Mouse (Mus musculus) gastrocnemius, postnatal 14 days (tissue): Measurements from ENCODE around the gene Zfp697. TPM values are rescaled to one million over a fixed set of nuclear protein-coding genes. Genes with fewer than 3 reads are reported as not detected.
"Not testable (repeated sequence)": the region's sequence is repeated elsewhere in the genome, so short reads cannot be mapped to it uniquely, and the experiment has no call there.

Source experiments
- DNase-seq: peaks from one replicate; pipeline ENCODE4 v3.0.0; 2021; ENCODE audit warnings: mixed read lengths
- intact Hi-C: fragments of 180-260 bp; cut with DNase I; formaldehyde crosslinking; loops from one replicate; pipeline ENCODE4 v1.15.1; 2025; ENCODE audit warnings: low total_unique reads
- total RNA-seq, 2 experiments: library from RNA; stranded (reverse); gene quantifications; 2 replicates each; pipeline ENCODE4 v1.2.3; 2021

Zfp697 gene
- total RNA-seq, 2 experiments from 2014 or later: 1.2 to 1.3 TPM

- intact Hi-C loops: no loop called here
- DNase-seq: no peak
Measured at GRCm38 (mm10) chr3:98366823-98367222, 15.4 kb upstream of the Zfp697 start.

GRCm38 (mm10) chr3:98368283-98368682 is 14.0 kb upstream of the Zfp697 start:
- DNase-seq: no peak
- intact Hi-C loops: no loop called here

- intact Hi-C loops: no loop called here
- DNase-seq: no peak
Measured at GRCm38 (mm10) chr3:98368776-98369175, 13.5 kb upstream of the Zfp697 start.

DNA sequence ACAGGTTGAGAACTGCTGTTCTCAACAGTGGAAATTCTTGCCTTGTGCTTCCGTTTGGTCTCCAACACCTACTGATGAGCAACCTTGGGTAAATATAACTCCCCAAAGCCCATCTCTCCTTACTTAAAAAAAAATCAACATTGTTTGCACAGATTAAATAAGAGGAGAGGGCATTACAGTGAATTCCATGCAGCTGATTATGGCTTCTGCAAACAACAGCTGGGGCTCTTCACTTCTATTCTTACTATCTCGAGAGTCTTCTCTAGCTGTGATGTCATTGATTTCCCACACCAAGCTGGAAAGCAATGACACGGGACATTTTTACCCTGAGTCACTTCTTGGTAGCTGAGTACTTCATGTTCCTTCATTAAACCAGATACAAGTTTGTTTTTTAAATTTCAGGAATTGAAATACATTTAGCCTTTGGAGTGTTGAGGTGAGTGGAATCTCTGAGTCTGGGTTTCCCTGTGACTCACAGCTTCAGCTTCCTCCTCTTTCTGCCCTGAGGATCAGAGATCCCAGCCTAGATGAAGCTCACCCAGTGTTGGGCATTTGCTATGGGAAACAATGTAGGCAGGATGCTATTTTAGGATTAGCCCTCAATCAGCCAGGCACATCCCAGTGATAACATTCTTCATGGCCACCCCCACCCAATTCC is 8.1 kb upstream of the Zfp697 start:
- no peak for DNase-seq
- intact Hi-C loops: no loop called here

- no peak for DNase-seq
Measured at GRCm38 (mm10) chr3:98374980-98375379, 7.3 kb upstream of the Zfp697 start.

DNA sequence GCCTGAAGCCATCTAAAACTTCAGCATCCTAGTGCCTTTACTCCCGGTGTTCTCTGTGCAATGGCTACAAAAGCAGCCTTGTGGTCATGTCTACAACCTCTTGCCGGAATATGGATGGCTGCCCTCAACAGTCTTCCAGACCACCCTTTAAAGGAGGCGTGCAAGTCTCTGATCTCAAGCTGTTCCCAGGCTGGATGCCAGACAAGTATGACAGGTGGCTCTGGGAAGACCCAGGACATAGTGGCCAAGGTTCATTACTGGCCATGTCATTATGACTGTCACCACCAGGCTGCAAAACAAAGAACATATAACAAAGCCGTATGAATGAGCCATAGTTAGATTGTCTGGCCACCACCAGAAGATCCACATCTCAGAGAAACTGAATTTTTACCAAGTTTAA is 4.0 kb upstream of the Zfp697 start:
- intact Hi-C loops: loop anchor here (5.0 kb wide), 1 partner anchor 44 kb away; no protein-coding TSS in a partner anchor
- no peak for DNase-seq

More at GRCm38 (mm10) chr3:98374980-98375379, 7.3 kb upstream of the Zfp697 start:
- intact Hi-C loops: loop anchor here (5.0 kb wide), 1 partner anchor 47 kb away; no protein-coding TSS in a partner anchor

- DNase-seq: no peak
- intact Hi-C loops: loop anchor here (5.0 kb wide), 1 partner anchor 43 kb away; no protein-coding TSS in a partner anchor
Measured at GRCm38 (mm10) chr3:98379236-98379635, 3.0 kb upstream of the Zfp697 start.

- intact Hi-C loops: no loop called here
- no peak for DNase-seq
Measured at GRCm38 (mm10) chr3:98381677-98382245, 500 bp upstream of the Zfp697 start.

DNA sequence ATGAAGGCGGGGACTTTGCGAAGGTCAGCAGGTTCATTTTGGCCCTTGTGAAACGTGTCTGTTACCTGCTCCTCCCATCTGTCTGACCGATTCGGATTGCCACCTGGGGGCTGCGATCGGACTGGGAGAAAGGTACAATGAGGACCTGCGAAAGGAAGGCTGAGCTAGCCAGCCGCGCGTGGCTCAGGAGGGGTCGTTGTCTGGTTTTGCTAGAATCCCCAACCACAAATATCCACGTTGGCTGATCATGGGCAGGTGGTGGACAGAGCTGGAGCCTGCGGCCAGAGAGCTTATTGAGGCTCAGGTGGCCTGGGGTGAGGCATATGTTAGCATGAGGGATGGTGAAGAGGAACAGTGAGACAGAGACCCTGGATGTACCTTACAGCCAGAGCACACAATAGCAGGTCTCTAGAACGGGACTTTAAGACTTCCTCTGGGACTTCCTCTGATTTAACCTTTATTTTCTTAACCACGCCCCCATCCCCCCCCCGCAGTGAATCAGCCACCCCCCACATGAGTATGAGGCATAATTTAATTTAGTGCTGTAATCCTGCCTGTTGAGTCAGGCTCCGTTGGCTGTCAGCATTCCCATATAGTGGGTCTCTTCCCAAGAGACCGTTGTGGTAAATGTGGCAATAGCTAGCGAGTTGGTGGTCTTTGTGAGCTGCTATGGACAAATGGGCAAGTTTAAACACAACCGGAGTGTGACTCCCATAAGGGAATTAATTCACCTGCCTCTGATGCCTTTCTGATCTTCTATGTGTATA is 946 bp downstream of the Zfp697 start:
- intact Hi-C loops: no loop called here
- DNase-seq: no peak

DNA sequence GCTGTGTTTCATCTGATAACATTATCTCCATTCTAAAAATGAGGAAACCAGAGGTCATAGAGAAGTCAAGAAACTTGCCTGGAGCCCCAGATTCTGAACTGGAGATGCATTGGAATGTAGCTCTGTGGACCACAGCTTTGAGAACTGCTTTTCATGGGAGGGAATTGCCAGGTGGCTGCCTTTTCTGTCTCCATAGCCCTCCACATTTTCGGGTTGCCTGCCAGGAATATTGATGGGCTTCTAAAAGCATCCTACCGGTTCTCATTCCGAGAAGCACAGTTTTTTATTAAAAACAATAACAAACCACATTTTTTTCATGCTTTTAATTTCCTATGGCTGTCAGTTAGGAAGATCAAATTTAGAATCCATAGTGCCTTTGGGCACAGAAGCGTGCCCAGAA is 4.8 kb downstream of the Zfp697 start:
- DNase-seq: no peak
- intact Hi-C loops: no loop called here

DNA sequence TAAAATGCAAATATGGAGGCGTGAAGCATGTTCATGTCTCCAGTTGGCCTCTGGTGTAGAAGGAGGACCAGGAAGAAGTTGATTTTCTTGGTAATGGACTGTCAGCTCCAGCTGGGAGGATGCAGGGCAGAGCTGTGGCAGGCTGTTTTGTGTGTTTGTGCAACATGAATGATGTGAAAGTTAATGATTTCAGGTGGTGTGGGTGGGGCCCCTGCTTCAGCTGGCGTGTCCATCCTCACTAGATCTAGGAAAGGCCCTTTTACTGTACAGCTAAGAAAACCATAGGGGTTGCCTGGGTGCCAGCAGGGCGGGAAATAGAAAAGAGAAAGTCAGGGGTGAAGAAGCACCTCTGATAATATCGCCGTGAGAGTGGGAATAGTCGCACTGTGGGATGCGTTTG is 5.5 kb downstream of the Zfp697 start:
- no peak for DNase-seq
- intact Hi-C loops: no loop called here

GRCm38 (mm10) chr3:98389305-98389704 is 7.0 kb downstream of the Zfp697 start:
- intact Hi-C loops: no loop called here
- no peak for DNase-seq

GRCm38 (mm10) chr3:98404268-98404895 is 22.1 kb downstream of the Zfp697 start:
- intact Hi-C loops, DNase-seq: not testable (repeated sequence)

DNA sequence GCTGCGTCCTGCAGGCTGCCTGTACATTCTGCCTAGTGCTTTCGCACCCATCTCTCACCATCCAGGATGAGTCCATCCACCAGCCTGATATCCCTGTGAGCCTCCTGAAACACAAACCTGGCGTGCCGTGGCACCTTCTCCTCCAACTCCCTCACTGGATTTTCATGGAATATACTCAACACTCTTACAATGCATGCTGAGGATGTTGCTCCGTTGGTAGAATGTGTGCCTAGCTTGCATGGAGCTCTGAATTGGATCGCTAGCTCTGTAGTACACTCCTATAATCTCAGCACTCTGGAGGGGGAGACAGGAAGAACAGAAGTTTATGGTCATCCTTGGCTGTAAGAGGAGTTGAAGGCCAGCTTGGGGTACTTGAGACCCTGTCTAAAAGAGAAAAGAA is 23.6 kb downstream of the Zfp697 start:
- intact Hi-C loops, DNase-seq: not testable (repeated sequence)

DNA sequence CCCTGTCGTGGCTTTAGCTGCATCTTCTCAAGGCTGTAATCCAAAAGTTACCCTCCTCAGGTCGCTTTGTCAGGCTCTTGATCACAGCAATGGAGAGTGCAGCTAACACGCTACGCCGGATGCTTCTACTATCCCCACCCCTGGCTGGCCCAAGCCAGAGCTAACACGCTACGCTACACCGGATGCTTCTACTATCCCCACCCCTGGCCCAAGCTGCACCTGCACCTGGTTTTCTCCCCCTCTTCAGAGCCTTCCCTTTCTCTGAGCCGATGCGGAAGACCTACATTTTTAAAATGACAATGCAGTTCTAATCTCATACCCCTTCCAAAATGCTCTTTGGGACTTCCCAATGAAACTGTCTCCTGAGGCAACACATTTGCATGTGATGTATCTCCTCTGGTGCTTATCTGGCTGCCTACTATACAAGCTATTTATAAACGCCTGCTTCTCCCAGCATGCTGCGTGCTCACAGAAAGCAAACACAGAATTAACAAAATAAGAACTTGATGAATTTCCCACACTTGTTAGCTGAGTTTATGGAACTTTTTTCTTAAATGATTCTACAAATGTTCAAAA is 24.4 kb downstream of the Zfp697 start:
- intact Hi-C loops, DNase-seq: not testable (repeated sequence)

DNA sequence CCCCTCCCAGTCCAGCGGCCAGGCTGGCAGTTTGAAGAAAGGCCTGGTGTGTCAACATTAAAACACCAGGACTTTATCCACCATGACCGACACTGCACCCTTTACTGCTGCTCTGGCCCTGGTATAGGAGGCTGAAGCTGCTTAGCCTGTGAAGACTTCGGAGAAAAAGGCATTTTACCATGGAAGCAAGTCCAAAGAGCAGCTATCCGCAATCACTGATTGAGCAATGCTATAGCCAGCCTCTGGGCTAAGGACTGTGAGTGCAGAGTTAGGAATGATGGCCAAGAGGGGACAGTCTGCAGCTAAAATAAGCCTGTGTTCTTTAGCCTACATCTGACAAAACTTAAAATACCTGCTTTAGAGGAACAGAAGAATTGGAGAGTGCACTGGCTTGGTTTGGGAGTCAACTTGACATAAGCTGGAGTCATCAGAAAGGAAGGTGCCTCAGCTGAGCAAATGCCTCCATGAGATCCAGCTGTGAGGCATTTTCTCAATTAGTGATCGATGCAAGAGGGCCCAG is 25.1 kb downstream of the Zfp697 start:
- DNase-seq, intact Hi-C loops: not testable (repeated sequence)

GRCm38 (mm10) chr3:98410619-98411580 is 28.6 kb downstream of the Zfp697 start:
- intact Hi-C loops, DNase-seq: not testable (repeated sequence)

GRCm38 (mm10) chr3:98413733-98414132 is 31.5 kb downstream of the Zfp697 start:
- DNase-seq: no peak
- intact Hi-C loops: no loop called here
